Mouse (Mus musculus): ENCODE data around the gene Glyr1. TPM values are rescaled to one million over a fixed set of nuclear protein-coding genes. Genes with fewer than 3 reads are reported as not detected.
A peak's percentile ranks its signal among the peaks of the same experiment; 100 is the strongest.

Gene Glyr1
- polyA plus RNA-seq, 1 experiment from 2014 or later: 58.9 TPM

- Histone ChIP-seq H3K9me3 (replicated peaks; ENCODE audit: control insufficient read depth, low read length) (no peaks in the 10 kb centered on the region), H3K27ac (ENCODE audit: low read depth, low read length) (no peak within 1 kb of the TSS), H3K4me2 (no peak within 1 kb of the TSS), H3K36me3 (ENCODE audit: control insufficient read depth, insufficient read depth, low read length) (no peaks in the 10 kb centered on the region), H3K9ac (ENCODE audit: low read depth, low read length) (peak within 1 kb of the TSS; percentile 22; the same call in 1 of the 2 replicates), H3K4me1 (ENCODE audit: control insufficient read depth, insufficient read depth, low read length) (0 out of 2 replicates have a peak, but pooled peaks cover 6% of the 10 kb centered on the region), H3K4me3 (ENCODE audit: low read depth, low read length) (no peak within 1 kb of the TSS), H3K27me3 (ENCODE audit: control insufficient read depth, insufficient read depth, low read length) (no peaks in the 10 kb centered on the region)
- ATAC-seq (replicated peaks; ENCODE audit: insufficient number of reproducible peaks, low FRiP score, low TSS enrichment): 0 out of 2 replicates have a peak, but pooled peaks have one; percentile 20
- 49% methylated on average over 5 of the region's 5 CpGs for WGBS (ENCODE audit: insufficient replicate concordance)
Measured at GRCm38 (mm10) chr16:5007067-5007466, 42.6 kb downstream of the Glyr1 start, which contains the start of gene Smim22. Gene Smim22 (plus strand): TSS chr16:5007288.

GRCm38 (mm10) chr16:5000611-5001010 lies 49.1 kb downstream of the Glyr1 start:
- no peaks in the 10 kb centered on the region for H3K27me3 ChIP-seq (ENCODE audit: control insufficient read depth, insufficient read depth, low read length)
- no peaks in the 10 kb centered on the region for H3K36me3 ChIP-seq (ENCODE audit: control insufficient read depth, insufficient read depth, low read length)
- no peak overlapping the region for H3K27ac ChIP-seq (ENCODE audit: low read depth, low read length)
- H3K4me3 ChIP-seq (ENCODE audit: low read depth, low read length): no peak overlapping the region
- no peaks in the 10 kb centered on the region for H3K9me3 ChIP-seq (replicated peaks; ENCODE audit: control insufficient read depth, low read length)
- no peak overlapping the region for H3K9ac ChIP-seq (ENCODE audit: low read depth, low read length)
- 71% methylated on average over 3 of the region's 3 CpGs for WGBS (ENCODE audit: insufficient replicate concordance)
- H3K4me1 ChIP-seq (ENCODE audit: control insufficient read depth, insufficient read depth, low read length): 0 out of 2 replicates have a peak, but pooled peaks cover 2% of the 10 kb centered on the region
- no peak for ATAC-seq (replicated peaks; ENCODE audit: insufficient number of reproducible peaks, low FRiP score, low TSS enrichment)
- no peak overlapping the region for H3K4me2 ChIP-seq

DNA sequence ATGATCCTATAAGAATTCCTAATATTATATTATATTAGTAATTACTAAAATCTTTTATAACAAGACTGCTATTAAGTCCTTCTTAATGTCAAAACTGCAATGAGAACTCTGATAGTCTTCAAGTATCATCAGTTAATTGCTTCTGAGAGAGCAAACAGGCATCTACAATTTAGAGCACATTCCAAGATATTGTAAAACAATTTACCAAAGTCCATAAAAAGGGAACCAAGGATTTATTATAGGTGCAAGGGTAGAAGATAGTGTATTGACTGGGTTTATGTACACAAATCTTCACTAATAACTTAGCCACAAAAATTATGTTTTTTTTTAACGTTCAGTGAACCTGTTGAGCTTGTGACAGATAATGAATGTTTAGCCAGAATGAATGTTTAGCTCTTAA lies 50.7 kb downstream of the Glyr1 start:
- Histone ChIP-seq H3K36me3 (ENCODE audit: control insufficient read depth, insufficient read depth, low read length) (no peaks in the 10 kb centered on the region), H3K4me1 (ENCODE audit: control insufficient read depth, insufficient read depth, low read length) (0 out of 2 replicates have a peak, but pooled peaks cover 2% of the 10 kb centered on the region), H3K9ac (ENCODE audit: low read depth, low read length) (no peak overlapping the region), H3K27ac (ENCODE audit: low read depth, low read length) (no peak overlapping the region), H3K4me3 (ENCODE audit: low read depth, low read length) (no peak overlapping the region), H3K27me3 (ENCODE audit: control insufficient read depth, insufficient read depth, low read length) (no peaks in the 10 kb centered on the region), H3K9me3 (replicated peaks; ENCODE audit: control insufficient read depth, low read length) (no peaks in the 10 kb centered on the region), H3K4me2 (no peak overlapping the region)
- ATAC-seq (replicated peaks; ENCODE audit: insufficient number of reproducible peaks, low FRiP score, low TSS enrichment): no peak
- WGBS (ENCODE audit: insufficient replicate concordance): 65% methylated on average over 1 of the region's 1 CpGs

GRCm38 (mm10) chr16:4997553-4997952 lies 52.1 kb downstream of the Glyr1 start, which contains the start of gene Sept12:
Gene Sept12 (minus strand): TSS chr16:4997852.
- WGBS (ENCODE audit: insufficient replicate concordance): 50% methylated on average over 2 of the region's 3 CpGs

DNA sequence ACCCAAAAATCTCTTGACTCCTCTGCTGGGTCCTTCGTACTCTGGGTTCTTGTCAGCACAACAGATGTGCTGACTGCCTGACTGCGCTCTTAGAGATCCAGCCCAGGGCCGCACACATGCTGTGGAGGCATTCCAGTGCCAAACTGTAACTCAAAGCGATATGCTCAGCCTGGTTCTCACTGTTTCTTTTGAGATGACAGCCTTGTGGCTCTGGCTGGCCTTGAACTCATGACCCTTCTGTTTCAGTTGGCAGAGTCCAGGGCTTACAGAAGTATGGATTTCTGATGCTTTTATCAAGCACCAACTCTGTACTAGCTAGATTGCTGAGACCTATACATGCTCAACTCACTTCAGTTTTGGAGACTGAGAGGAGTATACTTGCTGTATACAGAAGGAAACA lies 56.4 kb downstream of the Glyr1 start:
- Histone ChIP-seq H3K9ac (ENCODE audit: low read depth, low read length) (no peak overlapping the region), H3K4me2 (no peak overlapping the region), H3K9me3 (replicated peaks; ENCODE audit: control insufficient read depth, low read length) (no peaks in the 10 kb centered on the region), H3K4me1 (ENCODE audit: control insufficient read depth, insufficient read depth, low read length) (0 out of 2 replicates have a peak, but pooled peaks cover 2% of the 10 kb centered on the region), H3K27ac (ENCODE audit: low read depth, low read length) (no peak overlapping the region), H3K36me3 (ENCODE audit: control insufficient read depth, insufficient read depth, low read length) (no peaks in the 10 kb centered on the region), H3K27me3 (ENCODE audit: control insufficient read depth, insufficient read depth, low read length) (no peaks in the 10 kb centered on the region), H3K4me3 (ENCODE audit: low read depth, low read length) (no peak overlapping the region)
- no peak for ATAC-seq (replicated peaks; ENCODE audit: insufficient number of reproducible peaks, low FRiP score, low TSS enrichment)
- 76% methylated on average over 4 of the region's 4 CpGs for WGBS (ENCODE audit: insufficient replicate concordance)

More at GRCm38 (mm10) chr16:4997553-4997952, 52.1 kb downstream of the Glyr1 start, which contains the start of gene Sept12:
- H3K4me3 ChIP-seq (ENCODE audit: low read depth, low read length): no peak within 1 kb of the TSS
- 0 out of 2 replicates have a peak, but pooled peaks cover 2% of the 10 kb centered on the region for H3K4me1 ChIP-seq (ENCODE audit: control insufficient read depth, insufficient read depth, low read length)
- no peaks in the 10 kb centered on the region for H3K9me3 ChIP-seq (replicated peaks; ENCODE audit: control insufficient read depth, low read length)
- no peak within 1 kb of the TSS for H3K4me2 ChIP-seq
- H3K27me3 ChIP-seq (ENCODE audit: control insufficient read depth, insufficient read depth, low read length): no peaks in the 10 kb centered on the region
- ATAC-seq (replicated peaks; ENCODE audit: insufficient number of reproducible peaks, low FRiP score, low TSS enrichment): no peak
- H3K36me3 ChIP-seq (ENCODE audit: control insufficient read depth, insufficient read depth, low read length): no peaks in the 10 kb centered on the region
- no peak within 1 kb of the TSS for H3K9ac ChIP-seq (ENCODE audit: low read depth, low read length)
- H3K27ac ChIP-seq (ENCODE audit: low read depth, low read length): no peak within 1 kb of the TSS

DNA sequence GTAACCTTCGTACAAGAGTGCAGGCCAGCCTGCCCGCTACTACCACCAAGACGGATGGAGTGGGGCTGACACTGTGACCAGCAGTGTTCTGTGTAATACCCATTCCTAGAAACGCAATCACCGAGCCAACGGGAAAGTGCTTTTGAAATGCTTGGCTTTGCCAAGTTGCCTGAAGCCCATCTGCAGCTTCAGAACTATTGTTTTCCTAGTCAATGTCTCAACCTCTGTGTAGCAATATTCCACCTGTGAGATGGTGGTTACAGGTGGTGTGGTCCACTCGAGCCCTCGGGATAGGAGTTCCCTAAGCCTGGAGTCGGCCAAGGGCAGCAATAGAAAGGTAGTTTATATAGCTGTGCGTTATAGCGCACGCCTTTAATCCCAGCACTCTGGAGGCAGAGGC lies 64.9 kb downstream of the Glyr1 start:
- H3K27ac ChIP-seq (ENCODE audit: low read depth, low read length): no peak overlapping the region
- 89% methylated on average over 12 of the region's 12 CpGs for WGBS (ENCODE audit: insufficient replicate concordance)
- no peaks in the 10 kb centered on the region for H3K4me1 ChIP-seq (ENCODE audit: control insufficient read depth, insufficient read depth, low read length)
- no peaks in the 10 kb centered on the region for H3K9me3 ChIP-seq (replicated peaks; ENCODE audit: control insufficient read depth, low read length)
- no peaks in the 10 kb centered on the region for H3K27me3 ChIP-seq (ENCODE audit: control insufficient read depth, insufficient read depth, low read length)
- no peak for ATAC-seq (replicated peaks; ENCODE audit: insufficient number of reproducible peaks, low FRiP score, low TSS enrichment)
- no peak overlapping the region for H3K4me2 ChIP-seq
- no peaks in the 10 kb centered on the region for H3K36me3 ChIP-seq (ENCODE audit: control insufficient read depth, insufficient read depth, low read length)
- no peak overlapping the region for H3K4me3 ChIP-seq (ENCODE audit: low read depth, low read length)
- H3K9ac ChIP-seq (ENCODE audit: low read depth, low read length): no peak overlapping the region

- no peaks in the 10 kb centered on the region for H3K27me3 ChIP-seq (ENCODE audit: control insufficient read depth, insufficient read depth, low read length)
- peaks cover 10% of the 10 kb centered on the region for H3K4me1 ChIP-seq (ENCODE audit: control insufficient read depth, insufficient read depth, low read length)
- H3K27ac ChIP-seq (ENCODE audit: low read depth, low read length): no peak overlapping the region
- ATAC-seq (replicated peaks; ENCODE audit: insufficient number of reproducible peaks, low FRiP score, low TSS enrichment): no peak
- no peaks in the 10 kb centered on the region for H3K9me3 ChIP-seq (replicated peaks; ENCODE audit: control insufficient read depth, low read length)
- H3K4me2 ChIP-seq: no peak overlapping the region
- no peak overlapping the region for H3K9ac ChIP-seq (ENCODE audit: low read depth, low read length)
- no peaks in the 10 kb centered on the region for H3K36me3 ChIP-seq (ENCODE audit: control insufficient read depth, insufficient read depth, low read length)
- no peak overlapping the region for H3K4me3 ChIP-seq (ENCODE audit: low read depth, low read length)
- WGBS (ENCODE audit: insufficient replicate concordance): 78% methylated on average over 4 of the region's 4 CpGs
Measured at GRCm38 (mm10) chr16:4979755-4980380, 69.8 kb downstream of the Glyr1 start.

DNA sequence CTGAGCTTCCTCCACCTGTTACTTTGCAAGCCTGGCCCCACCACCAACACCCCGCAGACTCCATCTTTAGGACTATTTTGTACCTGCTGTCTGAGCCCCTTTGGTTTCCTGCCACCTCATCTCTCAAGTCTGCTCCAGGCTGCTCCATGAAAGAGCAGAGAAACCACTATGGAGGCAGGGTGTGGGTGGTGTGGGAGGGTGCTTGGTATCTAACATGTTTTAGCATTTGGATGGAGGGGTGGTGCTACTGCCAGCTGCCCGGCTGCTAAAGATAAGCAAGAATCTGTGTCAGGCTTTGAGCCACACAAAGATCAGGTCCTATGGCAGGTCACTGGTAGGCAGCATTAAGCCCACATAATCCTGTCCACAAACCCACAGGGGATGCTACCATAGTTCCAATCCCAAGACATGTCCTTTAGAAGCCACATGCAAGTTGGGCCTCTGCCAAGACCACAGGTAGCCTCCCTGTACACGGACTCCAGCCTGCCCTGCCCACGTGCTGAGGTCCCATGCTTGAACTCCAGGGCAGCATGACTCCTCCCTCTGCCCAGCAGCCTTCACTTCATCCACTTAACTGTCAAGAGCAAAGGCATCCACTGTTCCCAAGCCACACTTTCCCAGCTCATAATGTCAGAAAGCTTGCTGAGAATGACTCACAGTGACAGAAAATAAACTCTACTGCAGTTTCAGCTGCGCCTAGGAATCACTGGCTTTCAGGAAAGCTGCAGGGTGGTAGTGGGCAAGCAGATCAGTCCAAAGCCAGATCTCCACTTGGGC lies 71.2 kb downstream of the Glyr1 start:
- H3K36me3 ChIP-seq (ENCODE audit: control insufficient read depth, insufficient read depth, low read length): no peaks in the 10 kb centered on the region
- no peak overlapping the region for H3K4me3 ChIP-seq (ENCODE audit: low read depth, low read length)
- 0 out of 2 replicates have a peak, but pooled peaks have one; percentile 56 for ATAC-seq (replicated peaks; ENCODE audit: insufficient number of reproducible peaks, low FRiP score, low TSS enrichment)
- no peak overlapping the region for H3K9ac ChIP-seq (ENCODE audit: low read depth, low read length)
- 34% methylated on average over 5 of the region's 5 CpGs for WGBS (ENCODE audit: insufficient replicate concordance)
- peak overlapping the region; percentile 60; the same call in 1 of the 2 replicates for H3K27ac ChIP-seq (ENCODE audit: low read depth, low read length)
- H3K9me3 ChIP-seq (replicated peaks; ENCODE audit: control insufficient read depth, low read length): no peaks in the 10 kb centered on the region
- H3K27me3 ChIP-seq (ENCODE audit: control insufficient read depth, insufficient read depth, low read length): no peaks in the 10 kb centered on the region
- H3K4me1 ChIP-seq (ENCODE audit: control insufficient read depth, insufficient read depth, low read length): peaks cover 10% of the 10 kb centered on the region
- H3K4me2 ChIP-seq: no peak overlapping the region
